Mouse (Mus musculus) left cerebral cortex, postnatal 4 days (tissue): ENCODE data around the gene Traf5. TPM values are rescaled to one million over a fixed set of nuclear protein-coding genes. Genes with fewer than 3 reads are reported as not detected.

Experiments
- DNase-seq: peaks from one replicate; pipeline ENCODE4 v3.0.0-alpha.2; 2022
- intact Hi-C: fragments of 180-260 bp; cut with DNase I; formaldehyde crosslinking; loops from one replicate; pipeline ENCODE4 v1.15.1; 2025
- total RNA-seq, 2 experiments: library from RNA; stranded (reverse); gene quantifications; 2 replicates each; pipeline ENCODE4 v1.2.3; 2021

Traf5 gene
- total RNA-seq, 2 experiments from 2014 or later, result 3.4 to 4.6 TPM

GRCm38 (mm10) chr1:191981426-191982102, 110.8 kb downstream of the Traf5 start:
- DNase-seq, result peak; percentile 86
- intact Hi-C loops, result no loop called here

- DNase-seq, result peak; percentile 89
- intact Hi-C loops, result loop anchor here (5.0 kb wide), 1 partner anchor 100 kb away; no protein-coding TSS in a partner anchor
These were observed 115.2 kb downstream of the Traf5 start, which contains the start of gene Rd3 for GRCm38 (mm10) chr1:191977187-191977586. Rd3 (plus strand) TSS chr1:191977370.

- DNase-seq, result no peak
- intact Hi-C loops, result loop anchor here (5.0 kb wide), 1 partner anchor 103 kb away; no protein-coding TSS in a partner anchor
These were observed 117.6 kb downstream of the Traf5 start for GRCm38 (mm10) chr1:191974509-191975405.

- intact Hi-C loops, result no loop called here
- DNase-seq, result no peak
These were observed 122.4 kb downstream of the Traf5 start for GRCm38 (mm10) chr1:191969939-191970338.

GRCm38 (mm10) chr1:191964773-191965481, 127.4 kb downstream of the Traf5 start:
- DNase-seq, result peak; percentile 78
- intact Hi-C loops, result loop anchor here (2.0 to 5.0 kb wide), 2 partner anchors 128 kb away; partner anchors contain the start of gene Traf5

- peak; percentile 84 for DNase-seq
- intact Hi-C loops, result loop anchor here (2.0 to 5.0 kb wide), 2 partner anchors 127 to 129 kb away; partner anchors contain the start of gene Traf5
These were observed 128.2 kb downstream of the Traf5 start for GRCm38 (mm10) chr1:191963948-191964772.

GRCm38 (mm10) chr1:191963413-191963812, 128.9 kb downstream of the Traf5 start:
- DNase-seq, result no peak
- intact Hi-C loops, result loop anchor here (5.0 kb wide), 1 partner anchor 126 kb away; no protein-coding TSS in a partner anchor

- intact Hi-C loops, result loop anchor here (5.0 kb wide), 1 partner anchor 124 kb away; no protein-coding TSS in a partner anchor
- no peak for DNase-seq
These were observed 131.4 kb downstream of the Traf5 start for GRCm38 (mm10) chr1:191960946-191961345.

GRCm38 (mm10) chr1:191957321-191957720, 135.0 kb downstream of the Traf5 start:
- DNase-seq, result no peak

GRCm38 (mm10) chr1:191956871-191957270, 135.5 kb downstream of the Traf5 start:
- intact Hi-C loops, result no loop called here
- no peak for DNase-seq

More at GRCm38 (mm10) chr1:191957321-191957720, 135.0 kb downstream of the Traf5 start:
- intact Hi-C loops, result no loop called here

GRCm38 (mm10) chr1:191956261-191956660, 136.1 kb downstream of the Traf5 start:
- intact Hi-C loops, result no loop called here
- no peak for DNase-seq

- intact Hi-C loops, result no loop called here
These were observed 137.3 kb downstream of the Traf5 start for GRCm38 (mm10) chr1:191955101-191955500.

GRCm38 (mm10) chr1:191952733-191953335, 139.5 kb downstream of the Traf5 start:
- DNase-seq, result no peak
- intact Hi-C loops, result no loop called here

More at GRCm38 (mm10) chr1:191955101-191955500, 137.3 kb downstream of the Traf5 start:
- DNase-seq, result no peak

- intact Hi-C loops, result no loop called here
- no peak for DNase-seq
These were observed 141.7 kb downstream of the Traf5 start for GRCm38 (mm10) chr1:191950611-191951010.

GRCm38 (mm10) chr1:191948600-191948999, 143.8 kb downstream of the Traf5 start:
- intact Hi-C loops, result no loop called here
- no peak for DNase-seq

GRCm38 (mm10) chr1:191947796-191948195, 144.6 kb downstream of the Traf5 start:
- no peak for DNase-seq
- intact Hi-C loops, result no loop called here
